Mouse (Mus musculus) thymus, adult 2 months (tissue): ENCODE measurements around the gene Shq1.

Experiments
- CTCF ChIP-seq: fragments of 200-500 bp; IDR thresholded peaks from 2 replicates; pipeline ENCODE4 v1.5.1; 2012; ENCODE audit warnings: mild to moderate bottlenecking, control low read depth, low read length, moderate library complexity, borderline replicate concordance; ENCODE audit not compliant: control insufficient read depth, poor library complexity, insufficient read depth; ENCODE audit errors: extremely low read depth
- POLR2A ChIP-seq: fragments of 200-500 bp; IDR thresholded peaks from 2 replicates; pipeline ENCODE4 v1.6.1; 2012; ENCODE audit warnings: mild to moderate bottlenecking, low read length, control low read depth, moderate library complexity; ENCODE audit not compliant: control insufficient read depth, poor library complexity, insufficient read depth; ENCODE audit errors: extremely low read depth

- no peak for TF ChIP-seq POLR2A
- no peak for TF ChIP-seq CTCF
These were observed 142.4 kb downstream of the Shq1 start for GRCm38 (mm10) chr6:100528556-100528955.
